ENCODE assay signal across 8 mouse cellular contexts in the genomic region with DNA sequence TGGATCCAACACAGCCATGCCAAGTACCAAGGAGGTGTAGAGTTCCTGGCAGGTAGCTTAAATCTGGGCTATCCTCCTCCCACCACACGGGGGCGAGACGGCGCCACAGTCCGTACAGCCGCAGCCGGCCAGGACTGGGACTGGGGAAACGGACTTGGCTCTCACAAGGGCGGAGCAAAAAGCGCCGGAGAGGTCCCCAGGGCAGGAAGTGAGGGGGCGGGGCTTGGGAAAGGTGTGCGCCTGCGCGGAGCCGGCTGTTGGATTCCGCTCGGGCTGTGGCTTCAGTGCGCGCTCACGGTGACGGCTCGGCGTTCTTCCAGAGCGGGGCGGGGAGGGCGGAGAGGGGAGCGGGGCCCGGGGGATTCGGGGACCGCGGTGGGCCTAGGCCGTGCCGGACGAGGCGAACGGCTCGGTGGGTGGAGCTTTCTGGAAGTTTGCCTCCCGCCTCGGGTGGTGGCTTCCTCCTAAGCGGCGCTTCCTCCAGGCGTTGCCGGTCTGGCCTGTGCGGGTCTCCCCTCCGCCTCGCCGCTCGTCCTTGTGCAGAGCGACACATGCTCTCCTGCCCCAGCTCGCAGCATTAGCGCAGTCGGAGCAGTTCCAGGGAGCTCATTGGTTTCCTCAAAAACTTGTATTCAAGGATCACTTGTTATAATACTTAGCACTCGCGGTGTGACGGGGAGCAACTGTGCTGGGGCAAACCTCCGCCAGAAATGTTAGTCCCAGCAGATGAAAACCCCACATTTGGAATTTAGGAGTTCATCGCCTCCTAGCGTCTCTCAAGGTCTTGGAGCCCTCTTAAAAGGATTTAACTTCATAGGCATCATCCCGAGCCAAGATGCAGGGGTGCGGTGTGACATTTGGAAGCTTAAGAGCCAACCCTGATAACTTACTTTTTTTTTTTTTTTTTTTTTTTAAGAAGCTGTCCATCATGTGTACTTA. TPM values are rescaled to one million over a fixed set of nuclear protein-coding genes. Genes with fewer than 3 reads are reported as not detected.
DNase-seq lines count a peak whose midpoint lies in the region; ATAC-seq and TF ChIP-seq lines count a peak whose summit lies in the region.

A gene (plus strand): TSS at position 226 of the 939 bp plus-strand sequence.

- no peaks in the 10 kb centered on the region for H3K27me3 ChIP-seq in forebrain, embryonic 10.5 days (ENCODE audit: poor library complexity, severe bottlenecking)
- no peaks in the 10 kb centered on the region for H3K27me3 ChIP-seq in heart, embryonic 15.5 days
- no peaks in the 10 kb centered on the region for H3K27me3 ChIP-seq in liver, embryonic 14.5 days (ENCODE audit: control insufficient read depth, insufficient read depth, low read length)
- no peaks in the 10 kb centered on the region for H3K27me3 ChIP-seq in neural tube, embryonic 11.5 days (ENCODE audit: control insufficient read depth, insufficient read depth, low read length)
- no peaks in the 10 kb centered on the region for H3K27me3 ChIP-seq in stomach, postnatal 0 days (ENCODE audit: control insufficient read depth, insufficient read depth, low read length)

- WGBS in forebrain, embryonic 10.5 days = under 1% methylated on average over 61 of the region's 61 CpGs
- under 1% methylated on average over 61 of the region's 61 CpGs for WGBS in heart, embryonic 15.5 days
- WGBS in liver, embryonic 14.5 days (ENCODE audit: insufficient replicate concordance) = under 1% methylated on average over 61 of the region's 61 CpGs
- WGBS in neural tube, embryonic 11.5 days = under 1% methylated on average over 49 of the region's 61 CpGs
- under 1% methylated on average over 59 of the region's 61 CpGs for WGBS in stomach, postnatal 0 days

- DNase-seq in CD8-positive naive resting alpha-beta T cell, adult 2 months (ENCODE audit: low read depth in 2 of 2, low spot score in 2 of 2) = peak; percentile 96 to 97
- peak; percentile 89 for DNase-seq in c-Kit-positive CD71-negative TER-119-negative erythroid progenitor cells, embryonic 14.5 days (ENCODE audit: low read depth)
- DNase-seq in forebrain, embryonic 10.5 days (ENCODE audit: extremely low spot score, low spot score) = peak; percentile 99
- peak; percentile 99 for DNase-seq in kidney, postnatal 25 days
- DNase-seq in liver, embryonic 14.5 days (ENCODE audit: low read depth in 3 of 3, low spot score in 3 of 3) = peak; percentile 92 to 94 (median 93)
- DNase-seq in neural tube, embryonic 11.5 days (ENCODE audit: low spot score) = peak; percentile 99
- peak; percentile 100 for DNase-seq in stomach, postnatal 0 days (ENCODE audit: low spot score)

- peak; percentile 96 for TF ChIP-seq CTCF in liver, embryonic 14.5 days (IDR thresholded peaks at IDR 0.05; ENCODE audit: low read depth)
- TF ChIP-seq CTCF in stomach, postnatal 0 days (IDR thresholded peaks at IDR 0.05; ENCODE audit: low read depth) = peak; percentile 96

- no peak for TF ChIP-seq EP300 in liver, embryonic 14.5 days (IDR thresholded peaks at IDR 0.05; ENCODE audit: low read depth)
- TF ChIP-seq EP300 in stomach, postnatal 0 days (optimal IDR thresholded peaks at IDR 0.05) = no peak

- peak within 1 kb of the TSS; percentile 73 for H3K4me2 ChIP-seq in heart, embryonic 15.5 days
- H3K4me2 ChIP-seq in liver, embryonic 14.5 days (ENCODE audit: low read depth) = peak within 1 kb of the TSS; percentile 81
- peak within 1 kb of the TSS; percentile 60 for H3K4me2 ChIP-seq in neural tube, embryonic 11.5 days (ENCODE audit: low read depth)
- peak within 1 kb of the TSS; percentile 61 for H3K4me2 ChIP-seq in stomach, postnatal 0 days (replicated peaks; ENCODE audit: low read depth)

- peak within 1 kb of the TSS; percentile 72 for H3K4me3 ChIP-seq in forebrain, embryonic 10.5 days
- peak within 1 kb of the TSS; percentile 84 for H3K4me3 ChIP-seq in heart, embryonic 15.5 days
- peak within 1 kb of the TSS; percentile 74 to 75 for H3K4me3 ChIP-seq in liver, embryonic 14.5 days (ENCODE audit: insufficient read depth in 1 of 2, low read depth in 2 of 2, low read length in 2 of 2)
- peak within 1 kb of the TSS; percentile 58 for H3K4me3 ChIP-seq in neural tube, embryonic 11.5 days (ENCODE audit: low read depth, low read length)
- H3K4me3 ChIP-seq in stomach, postnatal 0 days (ENCODE audit: low read depth, low read length) = peak within 1 kb of the TSS; percentile 61

- peak within 1 kb of the TSS; percentile 87 for H3K9ac ChIP-seq in heart, embryonic 15.5 days
- peak within 1 kb of the TSS; percentile 77 for H3K9ac ChIP-seq in liver, embryonic 14.5 days (replicated peaks)
- H3K9ac ChIP-seq in neural tube, embryonic 11.5 days (ENCODE audit: low read length) = peak within 1 kb of the TSS; percentile 79
- H3K9ac ChIP-seq in stomach, postnatal 0 days (ENCODE audit: low read length) = peak within 1 kb of the TSS; percentile 77

- H3K4me1 ChIP-seq in forebrain, embryonic 10.5 days = peaks cover 16% of the 10 kb centered on the region
- peaks cover 11% of the 10 kb centered on the region for H3K4me1 ChIP-seq in heart, embryonic 15.5 days (replicated peaks)
- H3K4me1 ChIP-seq in liver, embryonic 14.5 days (replicated peaks; ENCODE audit: control insufficient read depth in 2 of 2, insufficient read depth in 2 of 2, low read length in 1 of 2) = peaks cover 2 to 4% of the 10 kb centered on the region in 2 experiments; a peak in 3 of 4 replicates
- no peaks in the 10 kb centered on the region for H3K4me1 ChIP-seq in neural tube, embryonic 11.5 days (ENCODE audit: control insufficient read depth, insufficient read depth, low read length)
- no peaks in the 10 kb centered on the region for H3K4me1 ChIP-seq in stomach, postnatal 0 days (replicated peaks; ENCODE audit: control insufficient read depth, insufficient read depth)

- no peaks in the 10 kb centered on the region for H3K9me3 ChIP-seq in forebrain, embryonic 10.5 days
- H3K9me3 ChIP-seq in heart, embryonic 15.5 days (replicated peaks) = no peaks in the 10 kb centered on the region
- no peaks in the 10 kb centered on the region for H3K9me3 ChIP-seq in liver, embryonic 14.5 days (ENCODE audit: control insufficient read depth, low read length)
- no peaks in the 10 kb centered on the region for H3K9me3 ChIP-seq in neural tube, embryonic 11.5 days (ENCODE audit: control insufficient read depth, low read length)
- no peaks in the 10 kb centered on the region for H3K9me3 ChIP-seq in stomach, postnatal 0 days (ENCODE audit: control insufficient read depth, low read length)

- H3K36me3 ChIP-seq in forebrain, embryonic 10.5 days (replicated peaks) = no peaks in the 10 kb centered on the region
- no peaks in the 10 kb centered on the region for H3K36me3 ChIP-seq in heart, embryonic 15.5 days
- H3K36me3 ChIP-seq in liver, embryonic 14.5 days (replicated peaks; ENCODE audit: control insufficient read depth, insufficient read depth, low read depth) = no peaks in the 10 kb centered on the region
- no peaks in the 10 kb centered on the region for H3K36me3 ChIP-seq in neural tube, embryonic 11.5 days (ENCODE audit: control insufficient read depth, insufficient read depth, low read length)
- no peaks in the 10 kb centered on the region for H3K36me3 ChIP-seq in stomach, postnatal 0 days (ENCODE audit: control insufficient read depth, insufficient read depth, low read length)

- peak within 1 kb of the TSS; percentile 96 for H3K27ac ChIP-seq in forebrain, embryonic 10.5 days
- H3K27ac ChIP-seq in heart, embryonic 15.5 days = peak within 1 kb of the TSS; percentile 99
- H3K27ac ChIP-seq in liver, embryonic 14.5 days = peak within 1 kb of the TSS; percentile 69
- peak within 1 kb of the TSS; percentile 87 for H3K27ac ChIP-seq in neural tube, embryonic 11.5 days (ENCODE audit: low read depth, low read length)
- peak within 1 kb of the TSS; percentile 96 for H3K27ac ChIP-seq in stomach, postnatal 0 days (replicated peaks)

- peak; percentile 99 for ATAC-seq in heart, embryonic 15.5 days (replicated peaks; ENCODE audit: insufficient number of reproducible peaks, insufficient read depth, low FRiP score, low read depth)
- ATAC-seq in liver, embryonic 14.5 days (ENCODE audit: insufficient read depth) = peak; percentile 99
- peak; percentile 99 for ATAC-seq in neural tube, embryonic 11.5 days (ENCODE audit: insufficient read depth, low FRiP score, low TSS enrichment)
- peak; percentile 100 for ATAC-seq in stomach, postnatal 0 days (ENCODE audit: low FRiP score, low TSS enrichment)

RNA-seq across cellular contexts. Expression of the gene that starts here (rescaled TPM):
- 16.2 and 17.8 TPM in 2 replicates for polyA plus RNA-seq in forebrain, embryonic 10.5 days (2016; fragmentation: Nextera tagmentation; extraction: Ambion mirVana)
- polyA plus RNA-seq in heart, embryonic 15.5 days (2015; fragmentation: Nextera tagmentation; extraction: Ambion mirVana) = 20.8 and 25.4 TPM in 2 replicates
- polyA plus RNA-seq in liver, embryonic 14.5 days (2012; rRNA removed) = 5.0 and 6.8 TPM in 2 replicates
- 10.3 and 13.4 TPM in 2 replicates for polyA plus RNA-seq in liver, embryonic 14.5 days (2014; fragmentation: Nextera tagmentation; extraction: Ambion mirVana)
- 13.3 and 13.7 TPM in 2 replicates for polyA plus RNA-seq in neural tube, embryonic 11.5 days (2014; fragmentation: Nextera tagmentation; extraction: Ambion mirVana)
- 15.4 and 15.5 TPM in 2 replicates for polyA plus RNA-seq in stomach, postnatal 0 days (2015; fragmentation: Nextera tagmentation; extraction: Ambion mirVana)

Comparison
In these comparisons a context has a peak if more than half of its experiments do, and no peak if none do; other contexts are left out.
1. Peak in every context shown above with its lines: DNase-seq, ATAC-seq, H3K4me3 ChIP-seq and H3K27ac ChIP-seq.